Mouse (Mus musculus): ENCODE measurements around the gene Tmem51.

GRCm38 (mm10) chr4:142082703-142083102, 1.4 kb downstream of the Tmem51 start:
- TF ChIP-seq CTCF (IDR thresholded peaks at IDR 0.05; ENCODE audit: borderline replicate concordance, control insufficient read depth, extremely low read depth, insufficient read depth, low read length, poor library complexity) (no peak), POLR2A (IDR thresholded peaks at IDR 0.05; ENCODE audit: control insufficient read depth, extremely low read depth, insufficient read depth, low read length, poor library complexity) (no peak)

All from thymus, adult 2 months (tissue).